Mouse (Mus musculus) C2C12 (cell line): ENCODE results near the gene Rab3gap2. TPM values are rescaled to one million over a fixed set of nuclear protein-coding genes. Genes with fewer than 3 reads are reported as not detected.

Experiments used
- H3K27me3 ChIP-seq: one replicate; pipeline ENCODE4 v1.6.1; 2011; ENCODE audit not compliant: control insufficient read depth, insufficient read depth, insufficient read length
- H3K36me3 ChIP-seq: one replicate; pipeline ENCODE4 v1.6.1; 2011; ENCODE audit not compliant: control insufficient read depth, insufficient read depth
- H3K4me3 ChIP-seq: one replicate; pipeline ENCODE4 v1.5.1; 2011; ENCODE audit warnings: mild to moderate bottlenecking, control low read depth; ENCODE audit not compliant: poor library complexity, insufficient read depth, severe bottlenecking
- H3K79me2 ChIP-seq: one replicate; pipeline ENCODE4 v1.6.1; 2011; ENCODE audit not compliant: control insufficient read depth, insufficient read depth
- H3K79me3 ChIP-seq: one replicate; pipeline ENCODE4 v1.6.1; 2011; ENCODE audit warnings: low read depth, control low read depth
- H3ac ChIP-seq: one replicate; pipeline ENCODE3; 2011; ENCODE audit warnings: low read depth; ENCODE audit not compliant: control insufficient read depth, insufficient read length
- CEBPB ChIP-seq: IDR thresholded peaks from one replicate; pipeline ENCODE4 v1.6.1; 2011; ENCODE audit warnings: low read depth, mild to moderate bottlenecking, control low read depth, moderate library complexity
- CTCF ChIP-seq: IDR thresholded peaks from one replicate; pipeline ENCODE4 v1.5.1; 2011; ENCODE audit not compliant: control insufficient read depth, insufficient read depth, insufficient read length
- FOSL1 ChIP-seq: IDR thresholded peaks from one replicate; pipeline ENCODE4 v1.8.0; 2011; ENCODE audit warnings: mild to moderate bottlenecking, low read length; ENCODE audit not compliant: poor library complexity, insufficient read depth, severe bottlenecking
- MAX ChIP-seq: IDR thresholded peaks from one replicate; pipeline ENCODE4 v1.6.1; 2011; ENCODE audit warnings: mild to moderate bottlenecking, control low read depth
- MYOD1 ChIP-seq: IDR thresholded peaks from one replicate; pipeline ENCODE4 v1.6.1; 2011; ENCODE audit warnings: low read depth; ENCODE audit not compliant: control insufficient read depth, insufficient read length
- MYOG ChIP-seq: IDR thresholded peaks from one replicate; pipeline ENCODE4 v1.6.1; 2011; ENCODE audit not compliant: control insufficient read depth, insufficient read length; ENCODE audit errors: extremely low read depth
- USF1 ChIP-seq: IDR thresholded peaks from one replicate; pipeline ENCODE4 v1.6.1; 2011; ENCODE audit warnings: low read depth, mild to moderate bottlenecking, control low read depth, moderate library complexity
- polyA plus RNA-seq: library from polyadenylated mRNA; unstranded; fragments of >200 nt; fragmentation: generic; extraction: Trizol; gene quantifications from one replicate; pipeline ENCODE4 v1.2.1, GENCODE M21; 2012; ENCODE audit warnings: missing spikeins

Gene Rab3gap2
- polyA plus RNA-seq, 1 experiment, result 24.1 TPM

DNA sequence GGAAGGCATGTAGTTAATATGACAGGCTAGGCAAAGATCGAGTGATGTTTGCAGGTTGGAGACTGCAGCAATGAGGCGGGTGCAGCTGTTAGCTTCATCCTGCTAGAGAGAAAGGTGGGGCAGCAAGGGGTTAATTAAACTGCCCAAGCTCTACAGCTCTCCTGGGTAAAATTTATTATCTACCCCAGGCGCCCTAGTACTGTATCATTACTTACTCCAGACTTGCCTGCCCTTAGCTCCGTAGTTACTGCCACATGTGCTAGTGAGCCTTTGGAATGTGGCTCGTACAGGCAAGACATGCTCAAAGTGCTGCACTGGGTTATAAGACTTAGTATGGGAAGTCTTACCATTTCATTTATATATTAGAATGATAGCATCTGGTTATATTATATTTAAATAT is 12.4 kb downstream of the Rab3gap2 start:
- H3K79me2 ChIP-seq, result peaks cover 62% of the 10 kb centered on the region
- no peak overlapping the region for H3ac ChIP-seq
- TF ChIP-seq CEBPB (no peak), USF1 (no peak), MYOD1 (no peak), MAX (no peak), MYOG (no peak), CTCF (no peak), FOSL1 (no peak)
- no peak overlapping the region for H3K4me3 ChIP-seq
- no peaks in the 10 kb centered on the region for H3K27me3 ChIP-seq
- H3K79me3 ChIP-seq, result peaks cover 38% of the 10 kb centered on the region
- peaks cover 33% of the 10 kb centered on the region for H3K36me3 ChIP-seq

GRCm38 (mm10) chr1:185216762-185217161 is 12.8 kb downstream of the Rab3gap2 start:
- Histone ChIP-seq H3K79me2 (peaks cover 62% of the 10 kb centered on the region), H3K79me3 (peaks cover 36% of the 10 kb centered on the region), H3K27me3 (no peaks in the 10 kb centered on the region), H3K36me3 (peaks cover 35% of the 10 kb centered on the region), H3K4me3 (no peak overlapping the region), H3ac (no peak overlapping the region)
- TF ChIP-seq USF1 (no peak), FOSL1 (no peak), MYOD1 (no peak), CTCF (no peak), MYOG (no peak), CEBPB (no peak), MAX (no peak)

DNA sequence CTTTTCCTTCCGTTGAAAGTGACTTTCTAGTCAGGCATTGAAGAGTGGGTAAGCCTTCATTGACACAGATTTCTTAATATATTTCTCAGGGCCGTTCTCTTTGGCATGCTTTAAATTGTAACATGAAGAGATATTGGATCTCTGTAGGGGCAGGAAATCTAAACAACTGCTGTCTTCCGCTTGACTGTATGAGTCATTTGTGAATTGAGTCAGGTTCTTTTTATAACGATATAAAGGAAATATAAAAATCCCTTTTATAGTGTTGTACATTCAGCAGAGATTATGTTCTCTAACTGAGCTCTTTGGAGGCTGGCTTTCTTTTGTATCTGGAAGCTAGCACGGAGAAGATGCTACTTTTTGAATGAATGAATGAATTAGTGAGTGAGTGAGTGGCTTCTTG is 14.0 kb downstream of the Rab3gap2 start:
- Histone ChIP-seq H3K36me3 (peaks cover 42% of the 10 kb centered on the region), H3K79me2 (peaks cover 56% of the 10 kb centered on the region), H3ac (no peak overlapping the region), H3K27me3 (no peaks in the 10 kb centered on the region), H3K4me3 (no peak overlapping the region), H3K79me3 (peaks cover 35% of the 10 kb centered on the region)
- TF ChIP-seq USF1 (no peak), MYOD1 (no peak), CEBPB (no peak), MYOG (no peak), MAX (no peak), FOSL1 (no peak)

DNA sequence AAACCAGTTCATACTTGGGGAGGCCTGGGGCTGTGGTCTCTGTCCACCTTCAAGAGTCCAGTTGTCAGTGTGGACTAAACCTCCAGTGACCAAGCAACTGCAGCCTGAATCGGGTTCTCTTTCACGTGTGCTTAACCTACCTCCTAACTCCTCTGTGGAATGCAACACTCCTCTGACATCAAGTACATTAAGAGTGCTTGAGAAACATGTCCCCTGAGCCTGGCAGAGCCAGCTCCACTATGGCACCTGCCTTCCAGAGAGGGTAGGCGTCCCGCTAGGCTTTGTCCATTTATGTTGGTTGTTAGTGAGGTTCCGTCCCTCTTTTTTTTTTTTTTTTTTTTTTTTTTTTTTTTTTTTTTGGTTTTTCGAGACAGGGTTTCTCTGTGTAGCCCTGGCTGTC is 23.0 kb downstream of the Rab3gap2 start:
- peaks cover 36% of the 10 kb centered on the region for H3K36me3 ChIP-seq
- H3ac ChIP-seq, result no peak overlapping the region
- peaks cover 53% of the 10 kb centered on the region for H3K79me2 ChIP-seq
- H3K4me3 ChIP-seq, result no peak overlapping the region
- no peaks in the 10 kb centered on the region for H3K27me3 ChIP-seq
- no peak for TF ChIP-seq CEBPB
- no peak for TF ChIP-seq CTCF
- no peak for TF ChIP-seq MAX
- no peak for TF ChIP-seq USF1
- no peak for TF ChIP-seq MYOG
- peaks cover 12% of the 10 kb centered on the region for H3K79me3 ChIP-seq

- no peak overlapping the region for H3ac ChIP-seq
- no peak for TF ChIP-seq MYOG
- no peak for TF ChIP-seq CEBPB
- TF ChIP-seq USF1, result no peak
- TF ChIP-seq MYOD1, result no peak
- TF ChIP-seq CTCF, result no peak
- H3K79me2 ChIP-seq, result peaks cover 55% of the 10 kb centered on the region
- peaks cover 11% of the 10 kb centered on the region for H3K79me3 ChIP-seq
- H3K36me3 ChIP-seq, result peaks cover 30% of the 10 kb centered on the region
- H3K4me3 ChIP-seq, result no peak overlapping the region
- H3K27me3 ChIP-seq, result no peaks in the 10 kb centered on the region
Observed at GRCm38 (mm10) chr1:185227766-185228165, 23.8 kb downstream of the Rab3gap2 start.

GRCm38 (mm10) chr1:185229406-185230201 is 25.7 kb downstream of the Rab3gap2 start:
- peaks cover 55% of the 10 kb centered on the region for H3K79me2 ChIP-seq
- H3K4me3 ChIP-seq, result no peak overlapping the region
- peaks cover 34% of the 10 kb centered on the region for H3K36me3 ChIP-seq
- peak; percentile 89 for TF ChIP-seq MYOD1
- TF ChIP-seq CEBPB, result no peak
- peak; percentile 68 for TF ChIP-seq FOSL1
- H3K79me3 ChIP-seq, result peaks cover 12% of the 10 kb centered on the region
- no peak overlapping the region for H3ac ChIP-seq
- H3K27me3 ChIP-seq, result no peaks in the 10 kb centered on the region
